Mouse (Mus musculus): ENCODE results near the gene Eif2d. TPM values are rescaled to one million over a fixed set of nuclear protein-coding genes. Genes with fewer than 3 reads are reported as not detected.
A peak's percentile ranks its signal among the peaks of the same experiment; 100 is the strongest.

Gene Eif2d
- polyA plus RNA-seq, 1 experiment from 2014 or later = 58.0 TPM

GRCm38 (mm10) chr1:131187856-131188255 is 34.9 kb downstream of the Eif2d start:
- no peaks in the 10 kb centered on the region for H3K9me3 ChIP-seq (ENCODE audit: control insufficient read depth, low read length)
- no peaks in the 10 kb centered on the region for H3K36me3 ChIP-seq (ENCODE audit: control insufficient read depth, insufficient read depth, low read length)
- no peak overlapping the region for H3K27ac ChIP-seq (ENCODE audit: low read length)
- WGBS = 79% methylated on average over 5 of the region's 5 CpGs
- H3K4me1 ChIP-seq (ENCODE audit: control insufficient read depth, insufficient read depth, low read length) = no peaks in the 10 kb centered on the region
- no peak for ATAC-seq
- H3K9ac ChIP-seq (ENCODE audit: low read depth, low read length) = no peak overlapping the region
- no peak overlapping the region for H3K4me2 ChIP-seq (ENCODE audit: low read depth, low read length)
- H3K27me3 ChIP-seq (replicated peaks; ENCODE audit: control insufficient read depth, insufficient read depth, low read length) = no peaks in the 10 kb centered on the region
- no peak overlapping the region for H3K4me3 ChIP-seq (ENCODE audit: low read length)

GRCm38 (mm10) chr1:131188655-131189054 is 35.7 kb downstream of the Eif2d start:
- ATAC-seq = no peak
- whole genome bisulfite sequencing = 91% methylated on average over 5 of the region's 5 CpGs
- Histone ChIP-seq H3K27me3 (replicated peaks; ENCODE audit: control insufficient read depth, insufficient read depth, low read length) (no peaks in the 10 kb centered on the region), H3K9me3 (ENCODE audit: control insufficient read depth, low read length) (no peaks in the 10 kb centered on the region), H3K27ac (ENCODE audit: low read length) (no peak overlapping the region), H3K36me3 (ENCODE audit: control insufficient read depth, insufficient read depth, low read length) (no peaks in the 10 kb centered on the region), H3K4me2 (ENCODE audit: low read depth, low read length) (no peak overlapping the region), H3K4me1 (ENCODE audit: control insufficient read depth, insufficient read depth, low read length) (no peaks in the 10 kb centered on the region), H3K9ac (ENCODE audit: low read depth, low read length) (no peak overlapping the region), H3K4me3 (ENCODE audit: low read length) (no peak overlapping the region)

GRCm38 (mm10) chr1:131193746-131194145 is 40.8 kb downstream of the Eif2d start:
- H3K27ac ChIP-seq (ENCODE audit: low read length) = no peak overlapping the region
- WGBS = 51% methylated on average over 3 of the region's 3 CpGs
- H3K4me1 ChIP-seq (ENCODE audit: control insufficient read depth, insufficient read depth, low read length) = peaks cover 2% of the 10 kb centered on the region; the same call in 1 of the 2 replicates
- H3K4me3 ChIP-seq (ENCODE audit: low read length) = no peak overlapping the region
- H3K9me3 ChIP-seq (ENCODE audit: control insufficient read depth, low read length) = no peaks in the 10 kb centered on the region
- H3K4me2 ChIP-seq (ENCODE audit: low read depth, low read length) = no peak overlapping the region
- H3K9ac ChIP-seq (ENCODE audit: low read depth, low read length) = no peak overlapping the region
- no peaks in the 10 kb centered on the region for H3K36me3 ChIP-seq (ENCODE audit: control insufficient read depth, insufficient read depth, low read length)
- peak; percentile 22; the same call in 1 of the 2 replicates for ATAC-seq
- H3K27me3 ChIP-seq (replicated peaks; ENCODE audit: control insufficient read depth, insufficient read depth, low read length) = no peaks in the 10 kb centered on the region

GRCm38 (mm10) chr1:131195653-131196052 is 42.7 kb downstream of the Eif2d start:
- WGBS = 75% methylated on average over 7 of the region's 7 CpGs
- H3K36me3 ChIP-seq (ENCODE audit: control insufficient read depth, insufficient read depth, low read length) = no peaks in the 10 kb centered on the region
- H3K9ac ChIP-seq (ENCODE audit: low read depth, low read length) = no peak overlapping the region
- H3K27ac ChIP-seq (ENCODE audit: low read length) = no peak overlapping the region
- ATAC-seq = no peak
- H3K4me3 ChIP-seq (ENCODE audit: low read length) = no peak overlapping the region
- H3K4me1 ChIP-seq (ENCODE audit: control insufficient read depth, insufficient read depth, low read length) = peaks cover 8% of the 10 kb centered on the region; the same call in 1 of the 2 replicates
- no peak overlapping the region for H3K4me2 ChIP-seq (ENCODE audit: low read depth, low read length)
- H3K9me3 ChIP-seq (ENCODE audit: control insufficient read depth, low read length) = no peaks in the 10 kb centered on the region
- H3K27me3 ChIP-seq (replicated peaks; ENCODE audit: control insufficient read depth, insufficient read depth, low read length) = no peaks in the 10 kb centered on the region

- Histone ChIP-seq H3K4me2 (ENCODE audit: low read depth, low read length) (no peak overlapping the region), H3K4me3 (ENCODE audit: low read length) (no peak overlapping the region), H3K9me3 (ENCODE audit: control insufficient read depth, low read length) (no peaks in the 10 kb centered on the region), H3K36me3 (ENCODE audit: control insufficient read depth, insufficient read depth, low read length) (no peaks in the 10 kb centered on the region), H3K27ac (ENCODE audit: low read length) (0 out of 2 replicates have a peak overlapping the region, but pooled peaks have one; percentile 21), H3K9ac (ENCODE audit: low read depth, low read length) (no peak overlapping the region), H3K4me1 (ENCODE audit: control insufficient read depth, insufficient read depth, low read length) (peaks cover 8% of the 10 kb centered on the region; the same call in 1 of the 2 replicates), H3K27me3 (replicated peaks; ENCODE audit: control insufficient read depth, insufficient read depth, low read length) (no peaks in the 10 kb centered on the region)
- no peak for ATAC-seq
- 48% methylated on average over 2 of the region's 2 CpGs for WGBS
These were observed 43.1 kb downstream of the Eif2d start for GRCm38 (mm10) chr1:131196107-131196506.

GRCm38 (mm10) chr1:131198417-131198960 is 45.5 kb downstream of the Eif2d start:
- H3K9me3 ChIP-seq (ENCODE audit: control insufficient read depth, low read length) = no peaks in the 10 kb centered on the region
- WGBS = 78% methylated on average over 9 of the region's 9 CpGs
- H3K36me3 ChIP-seq (ENCODE audit: control insufficient read depth, insufficient read depth, low read length) = no peaks in the 10 kb centered on the region
- H3K4me1 ChIP-seq (ENCODE audit: control insufficient read depth, insufficient read depth, low read length) = peaks cover 8% of the 10 kb centered on the region; the same call in 1 of the 2 replicates
- no peak overlapping the region for H3K4me2 ChIP-seq (ENCODE audit: low read depth, low read length)
- H3K9ac ChIP-seq (ENCODE audit: low read depth, low read length) = no peak overlapping the region
- H3K4me3 ChIP-seq (ENCODE audit: low read length) = no peak overlapping the region
- no peak for ATAC-seq
- H3K27ac ChIP-seq (ENCODE audit: low read length) = no peak overlapping the region
- no peaks in the 10 kb centered on the region for H3K27me3 ChIP-seq (replicated peaks; ENCODE audit: control insufficient read depth, insufficient read depth, low read length)

GRCm38 (mm10) chr1:131199118-131199821 is 46.3 kb downstream of the Eif2d start:
- peak overlapping the region; percentile 21 for H3K4me2 ChIP-seq (ENCODE audit: low read depth, low read length)
- H3K9me3 ChIP-seq (ENCODE audit: control insufficient read depth, low read length) = no peaks in the 10 kb centered on the region
- H3K4me1 ChIP-seq (ENCODE audit: control insufficient read depth, insufficient read depth, low read length) = peaks cover 8% of the 10 kb centered on the region; the same call in 1 of the 2 replicates
- H3K9ac ChIP-seq (ENCODE audit: low read depth, low read length) = no peak overlapping the region
- H3K4me3 ChIP-seq (ENCODE audit: low read length) = peak overlapping the region; percentile 16
- 70% methylated on average over 18 of the region's 18 CpGs for WGBS
- H3K27ac ChIP-seq (ENCODE audit: low read length) = no peak overlapping the region
- ATAC-seq = peak; percentile 24; the same call in 1 of the 2 replicates
- H3K27me3 ChIP-seq (replicated peaks; ENCODE audit: control insufficient read depth, insufficient read depth, low read length) = no peaks in the 10 kb centered on the region
- H3K36me3 ChIP-seq (ENCODE audit: control insufficient read depth, insufficient read depth, low read length) = no peaks in the 10 kb centered on the region

GRCm38 (mm10) chr1:131199976-131200375 is 47.0 kb downstream of the Eif2d start:
- H3K36me3 ChIP-seq (ENCODE audit: control insufficient read depth, insufficient read depth, low read length) = no peaks in the 10 kb centered on the region
- H3K9me3 ChIP-seq (ENCODE audit: control insufficient read depth, low read length) = no peaks in the 10 kb centered on the region
- 48% methylated on average over 12 of the region's 12 CpGs for WGBS
- H3K4me1 ChIP-seq (ENCODE audit: control insufficient read depth, insufficient read depth, low read length) = peaks cover 8% of the 10 kb centered on the region; the same call in 1 of the 2 replicates
- peak overlapping the region; percentile 16 for H3K4me3 ChIP-seq (ENCODE audit: low read length)
- H3K27me3 ChIP-seq (replicated peaks; ENCODE audit: control insufficient read depth, insufficient read depth, low read length) = no peaks in the 10 kb centered on the region
- peak overlapping the region; percentile 21 for H3K4me2 ChIP-seq (ENCODE audit: low read depth, low read length)
- peak; percentile 72 for ATAC-seq
- no peak overlapping the region for H3K27ac ChIP-seq (ENCODE audit: low read length)
- H3K9ac ChIP-seq (ENCODE audit: low read depth, low read length) = 0 out of 2 replicates have a peak overlapping the region, but pooled peaks have one; percentile 13

- ATAC-seq = no peak
- WGBS = 63% methylated on average over 10 of the region's 10 CpGs
- Histone ChIP-seq H3K36me3 (ENCODE audit: control insufficient read depth, insufficient read depth, low read length) (no peaks in the 10 kb centered on the region), H3K4me2 (ENCODE audit: low read depth, low read length) (no peak overlapping the region), H3K4me3 (ENCODE audit: low read length) (no peak overlapping the region), H3K27ac (ENCODE audit: low read length) (no peak overlapping the region), H3K9ac (ENCODE audit: low read depth, low read length) (no peak overlapping the region), H3K4me1 (ENCODE audit: control insufficient read depth, insufficient read depth, low read length) (peaks cover 8% of the 10 kb centered on the region; the same call in 1 of the 2 replicates), H3K9me3 (ENCODE audit: control insufficient read depth, low read length) (no peaks in the 10 kb centered on the region), H3K27me3 (replicated peaks; ENCODE audit: control insufficient read depth, insufficient read depth, low read length) (no peaks in the 10 kb centered on the region)
These were observed 47.6 kb downstream of the Eif2d start for GRCm38 (mm10) chr1:131200588-131200987.
